Comparison of ENCODE assay signal across 8 mouse cellular contexts in the genomic region with DNA sequence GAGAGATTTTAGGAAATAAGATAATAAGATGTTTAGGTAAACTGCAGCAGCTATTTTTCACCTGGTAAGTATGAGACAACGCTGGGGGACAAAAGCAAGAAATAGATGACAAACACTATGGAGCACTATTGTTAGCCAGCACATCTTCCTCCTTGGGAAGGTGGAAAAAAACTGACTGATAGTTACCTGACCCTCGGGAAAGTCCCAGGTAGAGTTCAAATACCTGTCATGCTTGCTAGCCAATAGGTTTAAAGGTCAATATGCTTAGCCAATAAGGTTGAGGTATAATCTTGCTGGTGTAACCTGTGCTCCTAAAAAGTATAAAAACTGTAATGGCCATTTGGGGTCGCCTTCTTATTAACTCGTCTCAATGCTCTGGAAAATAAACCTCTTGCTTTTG. TPM values are rescaled to one million over a fixed set of nuclear protein-coding genes. Genes with fewer than 3 reads are reported as not detected.
DNase-seq lines count a peak whose midpoint lies in the region; ATAC-seq and TF ChIP-seq lines count a peak whose summit lies in the region.

No protein-coding gene starts in this region.

- DNase-seq in cerebellum, adult 9-10 months, result peak; percentile 14
- DNase-seq in cerebellum, adult 18-20 months, result no peak
- no peak for DNase-seq in liver, embryonic 14.5 days (ENCODE audit: low read depth in 3 of 3, low spot score in 3 of 3)
- DNase-seq in frontal cortex, postnatal 25 days (ENCODE audit: low spot score in 2 of 2), result no peak
- DNase-seq in left cerebral cortex, postnatal 4 days, result no peak

- H3K4me3 ChIP-seq in megakaryocyte, embryonic 14.5 days (replicated peaks), result peak overlapping the region; percentile 92
- peak overlapping the region; percentile 89 to 93; a peak in 3 of 4 replicates for H3K4me3 ChIP-seq in liver, embryonic 14.5 days (ENCODE audit: insufficient read depth in 1 of 2, low read depth in 2 of 2, low read length in 2 of 2)

- peaks cover 8% of the 10 kb centered on the region for H3K36me3 ChIP-seq in megakaryocyte, embryonic 14.5 days (replicated peaks; ENCODE audit: low read length)
- no peaks in the 10 kb centered on the region for H3K36me3 ChIP-seq in liver, embryonic 14.5 days (replicated peaks; ENCODE audit: control insufficient read depth, insufficient read depth, low read depth)

- no peak for TF ChIP-seq EP300 in liver, embryonic 14.5 days (IDR thresholded peaks at IDR 0.05; ENCODE audit: low read depth)

- WGBS in liver, embryonic 14.5 days (ENCODE audit: insufficient replicate concordance), result 34% methylated on average over 4 of the region's 4 CpGs

- H3K27me3 ChIP-seq in megakaryocyte, embryonic 14.5 days (replicated peaks), result no peaks in the 10 kb centered on the region
- no peaks in the 10 kb centered on the region for H3K27me3 ChIP-seq in liver, embryonic 14.5 days (ENCODE audit: control insufficient read depth, insufficient read depth, low read length)

- H3K9me3 ChIP-seq in megakaryocyte, embryonic 14.5 days, result no peaks in the 10 kb centered on the region
- H3K9me3 ChIP-seq in liver, embryonic 14.5 days (ENCODE audit: control insufficient read depth, low read length), result no peaks in the 10 kb centered on the region

- no peak for ATAC-seq in megakaryocyte, adult 5-6 weeks (ENCODE audit: poor library complexity, severe bottlenecking)
- ATAC-seq in liver, embryonic 14.5 days (ENCODE audit: insufficient read depth), result no peak
- ATAC-seq in granulocyte monocyte progenitor cell, adult 5-6 weeks (replicated peaks; ENCODE audit: poor library complexity, severe bottlenecking), result no peak

- H3K4me2 ChIP-seq in liver, embryonic 14.5 days (ENCODE audit: low read depth), result peak overlapping the region; percentile 84

- intact Hi-C loops in left cerebral cortex, postnatal 4 days (cut with DNase I), result no loop called here

- H3K27ac ChIP-seq in liver, embryonic 14.5 days, result no peak overlapping the region

- peak overlapping the region; percentile 88 for H3K9ac ChIP-seq in liver, embryonic 14.5 days (replicated peaks)

- H3K4me1 ChIP-seq in megakaryocyte, embryonic 14.5 days, result peaks cover 25% of the 10 kb centered on the region
- peaks cover 8 to 10% of the 10 kb centered on the region in 2 experiments for H3K4me1 ChIP-seq in liver, embryonic 14.5 days (replicated peaks; ENCODE audit: control insufficient read depth in 2 of 2, insufficient read depth in 2 of 2, low read length in 1 of 2)

- TF ChIP-seq CTCF in liver, embryonic 14.5 days (IDR thresholded peaks at IDR 0.05; ENCODE audit: low read depth), result no peak

RNA-seq across cellular contexts. Expression of a gene that starts 0.7 kb away (rescaled TPM):
- 0.15 TPM in 1 of 2 replicates, not detected in the other for polyA plus RNA-seq in megakaryocyte, embryonic 14.5 days (2012; ENCODE audit: insufficient read depth, low replicate concordance)
- 34.3 and 39.3 TPM in 2 replicates for total RNA-seq in megakaryocyte, adult 5-6 weeks (2015)
- total RNA-seq in megakaryocyte, adult 5-6 weeks (2017), result 29.4 and 35.9 TPM in 2 replicates
- 3.0 and 5.7 TPM in 2 replicates for polyA plus RNA-seq in liver, embryonic 14.5 days (2012; rRNA removed)
- 10.3 and 10.5 TPM in 2 replicates for polyA plus RNA-seq in liver, embryonic 14.5 days (2014; fragmentation: Nextera tagmentation; extraction: Ambion mirVana)
- 41.2 and 53.4 TPM in 2 replicates for total RNA-seq in granulocyte monocyte progenitor cell, adult 5-6 weeks (2014; fragmentation: Nextera tagmentation)
- total RNA-seq in granulocyte monocyte progenitor cell, adult 5-6 weeks (2017), result 23.1 and 61.2 TPM in 2 replicates
- total RNA-seq in left cerebral cortex, postnatal 4 days (2021), result 10 to 100 TPM; 33.1 to 44.8 TPM

RNA-seq across cellular contexts. Expression of a gene that starts 34.8 kb away (rescaled TPM):
- polyA plus RNA-seq in megakaryocyte, embryonic 14.5 days (2012; ENCODE audit: insufficient read depth, low replicate concordance), result 0.16 TPM in 1 of 2 replicates, not detected in the other
- total RNA-seq in megakaryocyte, adult 5-6 weeks (2015), result 0.18 TPM in 1 of 2 replicates, not detected in the other
- total RNA-seq in megakaryocyte, adult 5-6 weeks (2017), result not detected in 2 replicates
- 0.02 TPM in 1 of 2 replicates, not detected in the other for polyA plus RNA-seq in liver, embryonic 14.5 days (2012; rRNA removed)
- polyA plus RNA-seq in liver, embryonic 14.5 days (2014; fragmentation: Nextera tagmentation; extraction: Ambion mirVana), result not detected in 2 replicates
- total RNA-seq in granulocyte monocyte progenitor cell, adult 5-6 weeks (2014; fragmentation: Nextera tagmentation), result not detected in 2 replicates
- total RNA-seq in granulocyte monocyte progenitor cell, adult 5-6 weeks (2017), result 1.0 and 1.1 TPM in 2 replicates
- under 1 TPM; 0.36 to 0.64 TPM for total RNA-seq in left cerebral cortex, postnatal 4 days (2021)

RNA-seq across cellular contexts. Expression of a gene that starts 42.4 kb away (rescaled TPM):
- polyA plus RNA-seq in megakaryocyte, embryonic 14.5 days (2012; ENCODE audit: insufficient read depth, low replicate concordance), result not detected in 2 replicates
- total RNA-seq in megakaryocyte, adult 5-6 weeks (2015), result not detected in 2 replicates
- not detected in 2 replicates for total RNA-seq in megakaryocyte, adult 5-6 weeks (2017)
- not detected in 2 replicates for polyA plus RNA-seq in liver, embryonic 14.5 days (2012; rRNA removed)
- polyA plus RNA-seq in liver, embryonic 14.5 days (2014; fragmentation: Nextera tagmentation; extraction: Ambion mirVana), result not detected in 2 replicates
- not detected in 2 replicates for total RNA-seq in granulocyte monocyte progenitor cell, adult 5-6 weeks (2014; fragmentation: Nextera tagmentation)
- not detected in 2 replicates for total RNA-seq in granulocyte monocyte progenitor cell, adult 5-6 weeks (2017)
- total RNA-seq in left cerebral cortex, postnatal 4 days (2021), result not detected
